Mouse (Mus musculus) embryonic facial prominence, embryonic 11.5 days (tissue): ENCODE measurements around the gene Vmn2r66. TPM values are rescaled to one million over a fixed set of nuclear protein-coding genes. Genes with fewer than 3 reads are reported as not detected.

Experiments used
- ATAC-seq: fragments of 200-750 bp; cut with Nextera tagmentation; replicated peaks from 2 replicates; pipeline ENCODE4 v1.8.0; 2017; ENCODE audit warnings: low read depth; ENCODE audit not compliant: insufficient number of reproducible peaks, low FRiP score, low TSS enrichment
- DNase-seq: peaks from one replicate; pipeline ENCODE4 v3.0.0-alpha.2; 2015; ENCODE audit warnings: low spot score
- H3K27ac ChIP-seq: fragments of 300-500 bp; sonication (generic); replicated peaks from 2 replicates; pipeline ENCODE4 v1.5.1; 2014; ENCODE audit warnings: mild to moderate bottlenecking, low read depth, low read length, control low read depth
- H3K27me3 ChIP-seq: fragments of 300-500 bp; sonication (generic); 2 replicates; pipeline ENCODE4 v1.6.1; 2014; ENCODE audit warnings: mild to moderate bottlenecking, low read length, moderate library complexity, mixed read lengths; ENCODE audit not compliant: control insufficient read depth, insufficient read depth
- H3K36me3 ChIP-seq: fragments of 300-500 bp; sonication (generic); replicated peaks from 2 replicates; pipeline ENCODE4 v1.6.1; 2014; ENCODE audit warnings: low read depth, mild to moderate bottlenecking, low read length, moderate library complexity, mixed read lengths; ENCODE audit not compliant: control insufficient read depth, insufficient read depth
- H3K4me1 ChIP-seq: fragments of 300-500 bp; sonication (generic); 2 replicates; pipeline ENCODE4 v1.6.1; 2014; ENCODE audit warnings: low read length, mixed read lengths; ENCODE audit not compliant: control insufficient read depth, insufficient read depth
- H3K4me2 ChIP-seq: fragments of 300-500 bp; sonication (generic); 2 replicates; pipeline ENCODE4 v1.6.1; 2014; ENCODE audit warnings: low read depth, mild to moderate bottlenecking, control low read depth, low read length, moderate library complexity
- H3K4me3 ChIP-seq: fragments of 300-500 bp; sonication (generic); 2 replicates; pipeline ENCODE4 v1.5.1; 2014; ENCODE audit warnings: low read depth, low read length, control low read depth
- H3K9ac ChIP-seq: fragments of 300-500 bp; sonication (generic); replicated peaks from 2 replicates; pipeline ENCODE4 v1.6.1; 2014; ENCODE audit warnings: mild to moderate bottlenecking, control low read depth, low read length
- H3K9me3 ChIP-seq: fragments of 300-500 bp; sonication (generic); replicated peaks from 2 replicates; pipeline ENCODE4 v1.6.1; 2016; ENCODE audit warnings: mild to moderate bottlenecking, low read length, inconsistent platforms, mixed read lengths; ENCODE audit not compliant: control insufficient read depth
- WGBS: fragments of 180-500 bp; shearing (Covaris S2); extraction: QIAGEN DNeasy Blood & Tissue Kit; methylation state at CpG from one replicate; pipeline ENCODE4 v1.1.7; 2014; 5-methylcytosine and 5-hydroxymethylcytosine counted together
- polyA plus RNA-seq: library from polyadenylated mRNA; unstranded; fragments of >200 nt; fragmentation: Nextera tagmentation; extraction: Ambion mirVana; gene quantifications from 2 replicates; pipeline ENCODE4 v1.2.1, GENCODE M21; 2014

Gene Vmn2r66
- polyA plus RNA-seq = not detected in 2 replicates

DNA sequence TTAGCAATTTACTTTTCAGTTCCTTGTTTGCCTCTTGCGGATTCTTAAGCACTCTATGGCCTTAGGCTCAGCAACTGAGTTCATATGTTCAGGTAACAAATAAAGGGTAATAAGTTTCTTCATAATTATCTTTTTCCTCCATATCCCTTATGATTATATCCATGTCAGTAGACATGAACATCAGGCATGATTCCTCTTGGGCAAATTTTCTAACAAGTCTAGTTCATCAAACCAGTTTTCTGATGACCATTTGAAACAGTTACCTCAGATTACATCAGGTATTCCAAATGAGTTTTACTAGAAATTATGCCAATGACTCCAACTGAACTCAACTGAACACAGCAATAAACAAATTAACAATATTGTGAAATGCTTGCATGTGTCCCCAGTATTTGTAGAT, at the start of gene Vmn2r66:
Gene Vmn2r66 (minus strand): TSS at position 101 of the 400 bp plus-strand sequence.
- Histone ChIP-seq H3K4me2 (no peak within 1 kb of the TSS), H3K27ac (no peak within 1 kb of the TSS), H3K27me3 (no peaks in the 10 kb centered on the region), H3K4me1 (no peaks in the 10 kb centered on the region), H3K36me3 (no peaks in the 10 kb centered on the region), H3K9ac (no peak within 1 kb of the TSS), H3K9me3 (no peaks in the 10 kb centered on the region), H3K4me3 (no peak within 1 kb of the TSS)
- ATAC-seq = no peak
- DNase-seq = no peak
- 83% methylated on average over 1 of the region's 1 CpGs for WGBS

DNA sequence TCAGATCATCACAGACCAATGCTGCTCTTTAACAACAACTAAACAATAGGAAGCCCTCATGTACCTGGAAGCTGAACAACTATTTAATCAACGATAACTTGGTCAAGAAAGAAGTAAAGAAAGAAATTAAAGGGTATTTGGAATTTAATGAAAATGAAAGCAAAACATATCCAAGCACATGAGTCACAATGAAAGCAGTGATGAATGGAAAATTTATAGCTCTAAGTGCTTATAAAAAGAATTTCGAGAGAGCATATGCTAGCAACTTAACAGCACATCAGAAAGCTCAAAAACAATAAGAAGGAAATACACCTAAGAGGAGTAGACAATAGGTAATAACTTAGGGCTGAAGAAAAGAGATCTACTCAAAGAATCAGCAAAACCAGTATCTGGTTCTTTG, 15.4 kb downstream of the Vmn2r66 start:
- peaks cover 2% of the 10 kb centered on the region; the same call in 1 of the 2 replicates for H3K9me3 ChIP-seq
- WGBS = 70% methylated on average over 2 of the region's 2 CpGs
- no peak overlapping the region for H3K4me3 ChIP-seq
- H3K27me3 ChIP-seq = no peaks in the 10 kb centered on the region
- DNase-seq (no peak), ATAC-seq (no peak)
- no peaks in the 10 kb centered on the region for H3K4me1 ChIP-seq
- no peak overlapping the region for H3K9ac ChIP-seq
- no peak overlapping the region for H3K27ac ChIP-seq
- no peaks in the 10 kb centered on the region for H3K36me3 ChIP-seq
- H3K4me2 ChIP-seq = no peak overlapping the region

DNA sequence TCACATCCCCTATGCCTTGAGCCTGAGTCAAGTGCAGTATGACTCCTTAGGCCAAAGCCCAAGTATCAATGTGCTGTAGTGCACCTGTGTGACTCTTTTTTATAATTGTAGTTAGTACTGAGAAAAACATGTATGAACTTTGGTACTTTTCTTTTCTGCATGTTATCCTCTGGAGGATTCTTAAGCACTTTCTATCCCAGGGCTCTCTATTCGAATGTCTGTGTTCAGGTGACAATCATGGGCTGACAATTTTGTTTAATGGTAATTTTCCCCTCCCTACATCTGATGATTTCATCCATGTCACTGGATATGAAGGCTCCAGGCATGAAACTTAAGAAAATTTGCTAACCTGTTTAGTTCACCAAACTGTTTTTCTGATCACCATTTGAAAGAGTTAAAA, 48.1 kb downstream of the Vmn2r66 start, which contains the start of gene Vmn2r65:
Gene Vmn2r65 (minus strand): TSS at position 101 of the 400 bp plus-strand sequence.
- no peak within 1 kb of the TSS for H3K4me2 ChIP-seq
- H3K4me1 ChIP-seq = no peaks in the 10 kb centered on the region
- DNase-seq (no peak), ATAC-seq (no peak)
- no peak within 1 kb of the TSS for H3K27ac ChIP-seq
- WGBS = 41% methylated on average over 1 of the region's 1 CpGs
- no peaks in the 10 kb centered on the region for H3K9me3 ChIP-seq
- H3K27me3 ChIP-seq = no peaks in the 10 kb centered on the region
- H3K9ac ChIP-seq = no peak within 1 kb of the TSS
- no peak within 1 kb of the TSS for H3K4me3 ChIP-seq
- H3K36me3 ChIP-seq = no peaks in the 10 kb centered on the region

Other genes with a start within 250 kb of the Vmn2r66 start
- gene Olfr291, start 158.7 kb downstream of the Vmn2r66 start, polyA plus RNA-seq = not detected in 2 replicates
- gene Vmn2r65, start 48.2 kb downstream of the Vmn2r66 start, polyA plus RNA-seq = not detected in 2 replicates
- not detected in 2 replicates for gene Vmn2r67, start 143.7 kb upstream of the Vmn2r66 start, polyA plus RNA-seq
- gene Vmn2r68, start 225.5 kb upstream of the Vmn2r66 start, polyA plus RNA-seq = not detected in 2 replicates